Comparison of ENCODE assay signal across 21 mouse cellular contexts in the genomic region with DNA sequence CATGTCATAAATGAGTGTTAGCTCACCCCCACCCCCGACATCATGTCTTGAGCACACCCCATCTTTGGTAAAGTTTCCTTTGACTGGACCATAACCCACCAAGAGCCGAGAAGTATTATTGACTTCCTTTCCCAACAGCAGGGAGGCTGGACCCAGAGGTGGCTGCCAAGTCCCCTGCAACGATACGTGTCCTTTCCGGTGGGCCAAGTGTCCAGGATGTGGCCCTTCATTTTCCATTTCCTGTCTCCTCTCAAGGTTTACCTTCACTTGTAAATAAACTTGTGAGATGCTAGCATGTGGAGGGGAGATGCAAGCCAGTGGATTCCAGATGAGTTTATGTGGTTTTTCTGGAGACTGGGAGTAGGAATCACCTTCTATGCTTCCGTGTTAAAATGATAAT. TPM values are rescaled to one million over a fixed set of nuclear protein-coding genes. Genes with fewer than 3 reads are reported as not detected.
DNase-seq lines count a peak whose midpoint lies in the region; ATAC-seq and TF ChIP-seq lines count a peak whose summit lies in the region.
"Had no signal": no experiment of that assay in that cellular context is flagged by ENCODE, and none has a peak within 500 bp of the region (broad histone marks: within the 10 kb centered on the region; RNA-seq: fewer than 3 reads in every experiment).

No protein-coding gene starts in this region.

- H3K27me3 ChIP-seq in hindbrain, embryonic 13.5 days = no peaks in the 10 kb centered on the region
- no peaks in the 10 kb centered on the region for H3K27me3 ChIP-seq in hindbrain, embryonic 10.5 days (ENCODE audit: insufficient read depth, poor library complexity, severe bottlenecking)
- H3K27me3 ChIP-seq in lung, postnatal 0 days (replicated peaks; ENCODE audit: insufficient read depth, low read length) = no peaks in the 10 kb centered on the region
- H3K27me3 ChIP-seq in limb, embryonic 10.5 days (ENCODE audit: low read depth, poor library complexity, severe bottlenecking) = no peaks in the 10 kb centered on the region
- H3K27me3 ChIP-seq in midbrain, embryonic 14.5 days (ENCODE audit: control insufficient read depth, insufficient read depth, low read length) = no peaks in the 10 kb centered on the region
- H3K27me3 ChIP-seq: embryonic facial prominence, embryonic 12.5 days; hindbrain, embryonic 15.5 days; intestine, embryonic 15.5 days; neural tube, embryonic 13.5 days had no signal

- DNase-seq in adrenal gland, postnatal 14 days = peak; percentile 28
- DNase-seq in adrenal gland, postnatal 25 days = no peak
- no peak for DNase-seq in hindbrain, embryonic 10.5 days (ENCODE audit: low spot score)
- DNase-seq in lung, postnatal 0 days (ENCODE audit: low spot score) = no peak
- no peak for DNase-seq in lung, postnatal 25 days (ENCODE audit: low spot score)
- DNase-seq in limb, embryonic 10.5 days (ENCODE audit: low spot score) = no peak
- DNase-seq in midbrain, embryonic 14.5 days = no peak
- DNase-seq: adrenal gland, adult 2 months; cerebellum, adult 9-11 months; gastrocnemius, postnatal 10 days; heart, adult 2 months; heart, postnatal 14 days; liver, postnatal 0 days; thymus, postnatal 36 days had no signal

- peaks cover 24% of the 10 kb centered on the region for H3K4me1 ChIP-seq in hindbrain, embryonic 13.5 days (replicated peaks)
- peaks cover 35% of the 10 kb centered on the region for H3K4me1 ChIP-seq in hindbrain, embryonic 10.5 days (replicated peaks)
- H3K4me1 ChIP-seq in lung, postnatal 0 days (ENCODE audit: insufficient read depth, low read depth, low read length) = peaks cover 3% of the 10 kb centered on the region; the same call in 1 of the 2 replicates
- peaks cover 50% of the 10 kb centered on the region for H3K4me1 ChIP-seq in limb, embryonic 10.5 days
- H3K4me1 ChIP-seq in midbrain, embryonic 14.5 days (ENCODE audit: control insufficient read depth, insufficient read depth, low read length) = no peaks in the 10 kb centered on the region

- H3K36me3 ChIP-seq in hindbrain, embryonic 13.5 days = no peaks in the 10 kb centered on the region
- H3K36me3 ChIP-seq in hindbrain, embryonic 10.5 days = no peaks in the 10 kb centered on the region
- no peaks in the 10 kb centered on the region for H3K36me3 ChIP-seq in lung, postnatal 0 days (ENCODE audit: insufficient read depth, low read length)
- no peaks in the 10 kb centered on the region for H3K36me3 ChIP-seq in limb, embryonic 10.5 days
- H3K36me3 ChIP-seq in midbrain, embryonic 14.5 days (ENCODE audit: control insufficient read depth, insufficient read depth, low read length) = no peaks in the 10 kb centered on the region
- H3K36me3 ChIP-seq: embryonic facial prominence, embryonic 12.5 days; forebrain, embryonic 10.5 days; hindbrain, embryonic 15.5 days; intestine, embryonic 15.5 days; neural tube, embryonic 13.5 days had no signal

- H3K27ac ChIP-seq in hindbrain, embryonic 13.5 days = peak overlapping the region; percentile 14; the same call in 1 of the 2 replicates
- no peak overlapping the region for H3K27ac ChIP-seq in hindbrain, embryonic 10.5 days
- H3K27ac ChIP-seq in lung, postnatal 0 days (ENCODE audit: low read length) = no peak overlapping the region
- H3K27ac ChIP-seq in limb, embryonic 10.5 days = peak overlapping the region; percentile 44
- no peak overlapping the region for H3K27ac ChIP-seq in midbrain, embryonic 14.5 days (replicated peaks; ENCODE audit: low read depth, low read length)
- H3K27ac ChIP-seq: embryonic facial prominence, embryonic 12.5 days; forebrain, embryonic 10.5 days; heart, adult 2 months; intestine, embryonic 15.5 days; neural tube, embryonic 13.5 days had no signal

- peak; percentile 64 for TF ChIP-seq EP300 in lung, postnatal 0 days (IDR thresholded peaks at IDR 0.05)

- H3K9ac ChIP-seq in hindbrain, embryonic 13.5 days = no peak overlapping the region
- no peak overlapping the region for H3K9ac ChIP-seq in lung, postnatal 0 days (replicated peaks; ENCODE audit: low read depth)
- no peak overlapping the region for H3K9ac ChIP-seq in midbrain, embryonic 14.5 days (replicated peaks; ENCODE audit: low read length)
- H3K9ac ChIP-seq: embryonic facial prominence, embryonic 12.5 days; hindbrain, embryonic 15.5 days; intestine, embryonic 15.5 days; liver, postnatal 0 days; neural tube, embryonic 13.5 days had no signal

- WGBS in hindbrain, embryonic 13.5 days = 73% methylated on average over 6 of the region's 6 CpGs
- 81% methylated on average over 6 of the region's 6 CpGs for WGBS in hindbrain, embryonic 10.5 days
- WGBS in lung, postnatal 0 days = 47% methylated on average over 6 of the region's 6 CpGs
- 69% methylated on average over 6 of the region's 6 CpGs for WGBS in limb, embryonic 10.5 days
- 92% methylated on average over 6 of the region's 6 CpGs for whole genome bisulfite sequencing in midbrain, embryonic 14.5 days

- no peak for ATAC-seq in hindbrain, embryonic 13.5 days (ENCODE audit: low FRiP score)
- ATAC-seq in lung, postnatal 0 days = no peak
- no peak for ATAC-seq in midbrain, embryonic 14.5 days (ENCODE audit: low FRiP score, low TSS enrichment)
- ATAC-seq: intestine, embryonic 15.5 days; liver, postnatal 0 days had no signal

- H3K4me3 ChIP-seq in hindbrain, embryonic 13.5 days = no peak overlapping the region
- no peak overlapping the region for H3K4me3 ChIP-seq in hindbrain, embryonic 10.5 days
- no peak overlapping the region for H3K4me3 ChIP-seq in lung, postnatal 0 days (ENCODE audit: low read depth, low read length)
- H3K4me3 ChIP-seq in limb, embryonic 10.5 days = no peak overlapping the region
- H3K4me3 ChIP-seq in midbrain, embryonic 14.5 days (replicated peaks; ENCODE audit: low read depth, low read length) = no peak overlapping the region
- H3K4me3 ChIP-seq: embryonic facial prominence, embryonic 12.5 days; forebrain, embryonic 10.5 days; heart, adult 2 months; hindbrain, embryonic 15.5 days; intestine, embryonic 15.5 days; neural tube, embryonic 13.5 days had no signal

- no peak for TF ChIP-seq CTCF in lung, postnatal 0 days (IDR thresholded peaks at IDR 0.05)

- no peaks in the 10 kb centered on the region for H3K9me3 ChIP-seq in hindbrain, embryonic 13.5 days
- no peaks in the 10 kb centered on the region for H3K9me3 ChIP-seq in hindbrain, embryonic 10.5 days
- H3K9me3 ChIP-seq in lung, postnatal 0 days (ENCODE audit: low read length) = no peaks in the 10 kb centered on the region
- H3K9me3 ChIP-seq in limb, embryonic 10.5 days (replicated peaks) = no peaks in the 10 kb centered on the region
- no peaks in the 10 kb centered on the region for H3K9me3 ChIP-seq in midbrain, embryonic 14.5 days (ENCODE audit: control insufficient read depth, low read length)
- H3K9me3 ChIP-seq: embryonic facial prominence, embryonic 12.5 days; forebrain, embryonic 10.5 days; hindbrain, embryonic 15.5 days; intestine, embryonic 15.5 days; neural tube, embryonic 13.5 days had no signal

- H3K4me2 ChIP-seq in hindbrain, embryonic 13.5 days = no peak overlapping the region
- no peak overlapping the region for H3K4me2 ChIP-seq in lung, postnatal 0 days (replicated peaks; ENCODE audit: low read depth, low read length)
- H3K4me2 ChIP-seq in midbrain, embryonic 14.5 days (ENCODE audit: low read length) = no peak overlapping the region
- H3K4me2 ChIP-seq: embryonic facial prominence, embryonic 12.5 days; intestine, embryonic 15.5 days; midbrain, embryonic 11.5 days; neural tube, embryonic 13.5 days had no signal

RNA-seq across cellular contexts. Expression of a gene that starts 49.2 kb away (rescaled TPM):
- 12.5 and 17.1 TPM in 2 replicates for total RNA-seq in adrenal gland, postnatal 14 days (2021)
- 12.8 and 17.3 TPM in 2 replicates for total RNA-seq in adrenal gland, postnatal 25 days (2021)
- polyA plus RNA-seq in hindbrain, embryonic 13.5 days (2015; fragmentation: Nextera tagmentation; extraction: Ambion mirVana) = 9.2 and 10.3 TPM in 2 replicates
- 4.0 and 5.9 TPM in 2 replicates for polyA plus RNA-seq in hindbrain, embryonic 10.5 days (2016; fragmentation: Nextera tagmentation; extraction: Ambion mirVana)
- 13.2 and 16.0 TPM in 2 replicates for polyA plus RNA-seq in lung, postnatal 0 days (2015; fragmentation: Nextera tagmentation; extraction: Ambion mirVana)
- polyA plus RNA-seq in limb, embryonic 10.5 days (2016; fragmentation: Nextera tagmentation; extraction: Ambion mirVana) = 2.2 and 4.7 TPM in 2 replicates
- 14.7 and 16.0 TPM in 2 replicates for polyA plus RNA-seq in midbrain, embryonic 14.5 days (2014; fragmentation: Nextera tagmentation; extraction: Ambion mirVana)

Comparison
In these comparisons a context has a peak if more than half of its experiments do, and no peak if none do; other contexts are left out.
1. H3K27ac ChIP-seq: peak in hindbrain, embryonic 13.5 days (single experiment) and limb, embryonic 10.5 days (single experiment); none in hindbrain, embryonic 10.5 days (single experiment), lung, postnatal 0 days (single experiment) and midbrain, embryonic 14.5 days (single experiment).